Mouse (Mus musculus): Measurements from ENCODE around the gene Rtn4rl2. TPM values are rescaled to one million over a fixed set of nuclear protein-coding genes. Genes with fewer than 3 reads are reported as not detected.

Gene Rtn4rl2
- total and polyA plus RNA-seq, 3 experiments = 3.6 to 6.1 (median 3.8) TPM

- WGBS = under 1% methylated on average over 54 of the region's 54 CpGs
- Histone ChIP-seq H3K79me2 (replicated peaks; ENCODE audit: control insufficient read depth, insufficient read depth, low read length) (no peaks in the 10 kb centered on the region), H3K27me3 (ENCODE audit: control insufficient read depth, insufficient read depth, low read length) (peaks cover 4% of the 10 kb centered on the region; the same call in 1 of the 2 replicates), H3K4me3 (peak overlapping the region; percentile 69), H3K27ac (peak overlapping the region; percentile 68), H3K36me3 (ENCODE audit: control insufficient read depth, insufficient read depth, low read length) (no peaks in the 10 kb centered on the region), H3K9ac (ENCODE audit: low read depth, low read length) (peak overlapping the region; percentile 59), H3K4me1 (ENCODE audit: control insufficient read depth, insufficient read depth, low read length) (no peaks in the 10 kb centered on the region; the same call in 1 of the 2 replicates)
- intact Hi-C loops (cut with DNase I) = no loop called here
- TF ChIP-seq EP300 (IDR thresholded peaks at IDR 0.05; ENCODE audit: insufficient read depth, low read depth, low read length) = no peak
- TF ChIP-seq POLR2A (IDR thresholded peaks at IDR 0.05; ENCODE audit: insufficient read depth, low read depth, low read length) = 0 out of 2 replicates have a peak, but pooled peaks have one; percentile 4
- DNase-seq = peak; percentile 77 to 81
These were observed 46.3 kb downstream of the Rtn4rl2 start for GRCm38 (mm10) chr2:84840016-84840747.

DNA sequence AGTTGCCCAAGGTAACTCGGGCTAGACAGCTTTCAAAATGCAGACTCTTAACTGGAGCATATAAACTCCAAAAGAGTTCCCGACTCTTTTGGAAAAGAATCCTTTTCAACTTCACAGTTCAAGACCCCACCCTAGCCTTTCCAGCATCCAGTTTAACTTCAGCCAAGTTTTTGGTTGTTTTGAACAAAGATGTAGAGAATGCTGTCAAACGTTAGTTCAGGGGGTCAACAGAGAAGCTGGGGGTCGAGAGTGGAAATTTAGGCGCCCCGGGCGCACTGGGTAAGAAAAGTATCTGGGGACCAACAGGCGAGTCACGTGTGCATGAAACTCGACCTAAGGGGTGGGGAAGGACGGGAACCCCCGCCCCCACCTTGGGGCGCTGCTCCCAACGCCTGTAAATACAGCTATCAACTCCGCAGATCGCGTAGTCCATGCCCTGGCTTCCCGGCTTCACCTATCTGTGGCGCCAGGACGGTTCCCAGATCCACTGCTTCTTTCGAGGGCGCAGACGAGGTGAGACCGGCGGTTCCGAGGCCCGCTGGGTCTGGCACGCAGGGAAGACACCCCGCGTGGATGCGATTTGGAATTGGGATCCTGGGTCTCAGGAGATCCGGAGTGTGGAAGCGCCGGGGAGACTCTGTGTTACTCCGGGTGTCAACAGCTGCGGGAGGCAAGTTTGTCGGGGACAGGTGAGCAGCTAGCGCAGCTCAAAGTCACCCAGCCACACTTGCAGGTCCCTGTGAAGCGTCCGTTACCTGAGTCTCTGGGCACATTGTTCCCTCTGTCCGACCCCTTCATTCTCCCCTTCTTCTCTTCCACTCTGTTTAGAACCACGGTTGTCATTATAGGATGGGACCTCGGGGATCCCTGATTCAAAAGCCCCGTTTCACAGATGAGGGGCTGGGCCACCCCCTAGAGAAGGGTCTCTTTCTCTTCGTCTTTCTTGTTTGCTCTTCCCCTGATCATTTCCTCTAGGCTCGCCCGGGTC lies 47.2 kb downstream of the Rtn4rl2 start:
- WGBS = 3% methylated on average over 47 of the region's 47 CpGs
- Histone ChIP-seq H3K4me1 (ENCODE audit: control insufficient read depth, insufficient read depth, low read length) (no peaks in the 10 kb centered on the region; the same call in 1 of the 2 replicates), H3K27ac (peak overlapping the region; percentile 68), H3K27me3 (ENCODE audit: control insufficient read depth, insufficient read depth, low read length) (peaks cover 4% of the 10 kb centered on the region; the same call in 1 of the 2 replicates), H3K79me2 (replicated peaks; ENCODE audit: control insufficient read depth, insufficient read depth, low read length) (no peaks in the 10 kb centered on the region), H3K9ac (ENCODE audit: low read depth, low read length) (peak overlapping the region; percentile 59), H3K4me3 (peak overlapping the region; percentile 69), H3K36me3 (ENCODE audit: control insufficient read depth, insufficient read depth, low read length) (no peaks in the 10 kb centered on the region)
- TF ChIP-seq POLR2A (IDR thresholded peaks at IDR 0.05; ENCODE audit: insufficient read depth, low read depth, low read length) (peak; percentile 37; the same call in 1 of the 2 replicates), CTCF (IDR thresholded peaks at IDR 0.05) (no peak), EP300 (IDR thresholded peaks at IDR 0.05; ENCODE audit: insufficient read depth, low read depth, low read length) (no peak)
- intact Hi-C loops (cut with DNase I) = no loop called here
- peak; percentile 61 to 62 for DNase-seq

GRCm38 (mm10) chr2:84838593-84838949 lies 47.9 kb downstream of the Rtn4rl2 start, which contains the start of gene Slc43a1:
Gene Slc43a1 (plus strand): TSS chr2:84838850.
- Histone ChIP-seq H3K27me3 (ENCODE audit: control insufficient read depth, insufficient read depth, low read length) (peaks cover 4% of the 10 kb centered on the region; the same call in 1 of the 2 replicates), H3K27ac (peak within 1 kb of the TSS; percentile 68), H3K4me3 (peak within 1 kb of the TSS; percentile 69), H3K79me2 (replicated peaks; ENCODE audit: control insufficient read depth, insufficient read depth, low read length) (no peaks in the 10 kb centered on the region), H3K4me1 (ENCODE audit: control insufficient read depth, insufficient read depth, low read length) (no peaks in the 10 kb centered on the region; the same call in 1 of the 2 replicates), H3K36me3 (ENCODE audit: control insufficient read depth, insufficient read depth, low read length) (no peaks in the 10 kb centered on the region), H3K9ac (ENCODE audit: low read depth, low read length) (peak within 1 kb of the TSS; percentile 59)
- intact Hi-C loops (cut with DNase I) = no loop called here
- no peak for TF ChIP-seq POLR2A (IDR thresholded peaks at IDR 0.05; ENCODE audit: insufficient read depth, low read depth, low read length)
- TF ChIP-seq CTCF (IDR thresholded peaks at IDR 0.05) = no peak
- TF ChIP-seq EP300 (IDR thresholded peaks at IDR 0.05; ENCODE audit: insufficient read depth, low read depth, low read length) = no peak
- WGBS = 58% methylated on average over 10 of the region's 10 CpGs
- DNase-seq = no peak

GRCm38 (mm10) chr2:84837817-84838592 lies 48.5 kb downstream of the Rtn4rl2 start:
- WGBS = 69% methylated on average over 9 of the region's 9 CpGs
- Histone ChIP-seq H3K79me2 (replicated peaks; ENCODE audit: control insufficient read depth, insufficient read depth, low read length) (no peaks in the 10 kb centered on the region), H3K4me3 (no peak overlapping the region), H3K9ac (ENCODE audit: low read depth, low read length) (no peak overlapping the region), H3K27me3 (ENCODE audit: control insufficient read depth, insufficient read depth, low read length) (peaks cover 4% of the 10 kb centered on the region; the same call in 1 of the 2 replicates), H3K36me3 (ENCODE audit: control insufficient read depth, insufficient read depth, low read length) (no peaks in the 10 kb centered on the region), H3K27ac (no peak overlapping the region), H3K4me1 (ENCODE audit: control insufficient read depth, insufficient read depth, low read length) (no peaks in the 10 kb centered on the region; the same call in 1 of the 2 replicates)
- TF ChIP-seq EP300 (IDR thresholded peaks at IDR 0.05; ENCODE audit: insufficient read depth, low read depth, low read length) = no peak
- TF ChIP-seq POLR2A (IDR thresholded peaks at IDR 0.05; ENCODE audit: insufficient read depth, low read depth, low read length) = no peak
- no peak for TF ChIP-seq CTCF (IDR thresholded peaks at IDR 0.05)
- DNase-seq = peak in 1 of 2 experiments; percentile 15
- intact Hi-C loops (cut with DNase I) = no loop called here

GRCm38 (mm10) chr2:84837107-84837506 lies 49.4 kb downstream of the Rtn4rl2 start:
- intact Hi-C loops (cut with DNase I) = no loop called here

More at GRCm38 (mm10) chr2:84837107-84837506, 49.4 kb downstream of the Rtn4rl2 start:
- Histone ChIP-seq H3K4me1 (ENCODE audit: control insufficient read depth, insufficient read depth, low read length) (no peaks in the 10 kb centered on the region; the same call in none of the 2 replicates), H3K36me3 (ENCODE audit: control insufficient read depth, insufficient read depth, low read length) (no peaks in the 10 kb centered on the region), H3K27ac (no peak overlapping the region), H3K79me2 (replicated peaks; ENCODE audit: control insufficient read depth, insufficient read depth, low read length) (no peaks in the 10 kb centered on the region), H3K9ac (ENCODE audit: low read depth, low read length) (no peak overlapping the region), H3K4me3 (no peak overlapping the region), H3K27me3 (ENCODE audit: control insufficient read depth, insufficient read depth, low read length) (peaks cover 4% of the 10 kb centered on the region; the same call in 1 of the 2 replicates)
- DNase-seq = no peak
- WGBS = 75% methylated on average over 8 of the region's 8 CpGs
- TF ChIP-seq CTCF (IDR thresholded peaks at IDR 0.05) (no peak), EP300 (IDR thresholded peaks at IDR 0.05; ENCODE audit: insufficient read depth, low read depth, low read length) (no peak), POLR2A (IDR thresholded peaks at IDR 0.05; ENCODE audit: insufficient read depth, low read depth, low read length) (no peak)

All from heart, adult 2 months (tissue).